ENCODE assay signal across 23 mouse cellular contexts in the genomic region with DNA sequence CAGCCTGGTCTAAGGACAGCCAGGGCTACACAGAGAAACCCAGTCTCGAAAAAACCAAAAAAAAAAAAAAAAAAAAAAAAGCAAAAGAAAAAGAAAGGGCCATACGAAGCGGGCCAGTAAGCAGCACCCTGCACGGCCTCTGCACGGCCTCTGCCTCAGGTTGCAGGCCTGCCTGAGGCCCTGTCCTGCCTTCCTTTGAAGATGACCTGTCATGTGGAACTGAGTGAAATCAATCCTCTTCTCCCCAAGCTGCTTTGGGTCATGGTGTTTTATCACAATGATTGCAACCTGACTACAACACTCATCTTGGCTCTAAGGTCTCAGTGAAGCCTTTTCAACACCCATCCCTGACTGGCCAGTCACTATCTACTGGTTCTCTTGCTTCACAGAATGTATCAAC.
"Had no signal": no experiment of that assay in that cellular context is flagged by ENCODE, and none has a peak within 500 bp of the region (broad histone marks: within the 10 kb centered on the region; RNA-seq: fewer than 3 reads in every experiment).

No protein-coding gene starts in this region.

- H3K36me3 ChIP-seq: heart, embryonic 13.5 days; heart, embryonic 15.5 days; hindbrain, embryonic 13.5 days; hindbrain, embryonic 15.5 days; limb, embryonic 13.5 days; limb, embryonic 15.5 days; liver, embryonic 12.5 days had no signal

- H3K4me3 ChIP-seq: heart, adult 2 months; heart, embryonic 13.5 days; heart, embryonic 15.5 days; hindbrain, embryonic 13.5 days; hindbrain, embryonic 15.5 days; limb, embryonic 13.5 days; limb, embryonic 15.5 days; liver, embryonic 12.5 days had no signal

- ATAC-seq: hindbrain, postnatal 0 days; intestine, embryonic 16.5 days; liver, embryonic 12.5 days had no signal

- H3K9ac ChIP-seq: heart, embryonic 13.5 days; heart, embryonic 15.5 days; hindbrain, embryonic 13.5 days; hindbrain, embryonic 15.5 days; limb, embryonic 13.5 days; limb, embryonic 15.5 days; liver, embryonic 12.5 days; liver, embryonic 14.5 days had no signal

- DNase-seq: gastrocnemius, postnatal 14 days; gastrocnemius, postnatal 36 days; heart, adult 11 months; heart, adult 2 months; heart, postnatal 14 days; heart, postnatal 36 days; kidney, adult 11 months; kidney, adult 8-10 months; kidney, postnatal 14 days; layer of hippocampus, adult 9-11 months; layer of hippocampus, postnatal 36 days; left cerebral cortex, postnatal 4 days had no signal

- H3K27ac ChIP-seq: heart, adult 2 months; hindbrain, embryonic 13.5 days; hindbrain, embryonic 15.5 days; hindbrain, postnatal 0 days; limb, embryonic 13.5 days; limb, embryonic 15.5 days; liver, embryonic 12.5 days; liver, embryonic 14.5 days had no signal

- H3K27me3 ChIP-seq: heart, embryonic 13.5 days; heart, embryonic 15.5 days; hindbrain, embryonic 13.5 days; hindbrain, embryonic 15.5 days; limb, embryonic 13.5 days; limb, embryonic 15.5 days; liver, embryonic 12.5 days had no signal

- H3K9me3 ChIP-seq: heart, embryonic 13.5 days; heart, embryonic 15.5 days; hindbrain, embryonic 13.5 days; hindbrain, embryonic 15.5 days; limb, embryonic 13.5 days; limb, embryonic 15.5 days; liver, embryonic 12.5 days had no signal

- H3K4me1 ChIP-seq: liver, embryonic 12.5 days had no signal

- H3K4me2 ChIP-seq: heart, embryonic 11.5 days; heart, embryonic 13.5 days; heart, embryonic 15.5 days; hindbrain, embryonic 13.5 days; hindbrain, embryonic 15.5 days; limb, embryonic 13.5 days; limb, embryonic 15.5 days; liver, embryonic 12.5 days had no signal
